Mouse (Mus musculus): ENCODE data around the gene Znhit6. TPM values are rescaled to one million over a fixed set of nuclear protein-coding genes. Genes with fewer than 3 reads are reported as not detected.

Gene Znhit6
- polyA plus RNA-seq, 1 experiment = 20.6 TPM

DNA sequence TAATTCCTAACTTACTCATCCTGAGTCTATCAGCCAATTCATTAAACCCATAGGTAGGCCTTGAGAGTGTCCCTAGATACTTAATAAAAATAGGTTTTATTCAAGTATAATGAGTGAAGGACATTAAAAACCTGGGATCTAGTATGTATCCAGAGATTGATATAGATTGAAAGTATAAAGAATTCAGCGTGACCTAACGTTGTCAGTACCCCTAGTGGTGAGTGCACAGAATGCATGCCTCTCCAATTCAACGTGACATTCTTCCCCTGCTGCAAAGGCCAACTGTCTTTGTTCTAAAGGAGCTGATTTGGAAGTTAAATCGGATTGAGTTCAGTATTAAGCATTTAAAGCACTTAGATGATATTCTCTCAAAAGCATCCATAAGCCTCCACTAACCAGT lies 36.7 kb downstream of the Znhit6 start:
- Histone ChIP-seq H3K4me3 (no peak overlapping the region), H3K27me3 (ENCODE audit: control insufficient read depth, insufficient read depth, insufficient read length) (no peaks in the 10 kb centered on the region), H3K36me3 (ENCODE audit: control insufficient read depth, insufficient read depth) (peaks cover 4% of the 10 kb centered on the region), H3K4me2 (ENCODE audit: low read depth) (no peak overlapping the region), H3K79me2 (ENCODE audit: control insufficient read depth, insufficient read depth) (no peaks in the 10 kb centered on the region), H3ac (ENCODE audit: control insufficient read depth, insufficient read length) (no peak overlapping the region)
- TF ChIP-seq POLR2A (IDR thresholded peaks at IDR 0.05; ENCODE audit: insufficient read length, low read depth) (no peak), MYOG (IDR thresholded peaks at IDR 0.05; ENCODE audit: control insufficient read depth in 1 of 3, insufficient read depth in 1 of 3, insufficient read length in 2 of 3, low read depth in 2 of 3) (no peak), E2F4 (IDR thresholded peaks at IDR 0.05; ENCODE audit: insufficient read depth) (no peak), USF1 (IDR thresholded peaks at IDR 0.05; ENCODE audit: low read depth) (no peak), TCF3 (IDR thresholded peaks at IDR 0.05; ENCODE audit: insufficient read length, low read depth) (no peak), POLR2AphosphoS2 (IDR thresholded peaks at IDR 0.05; ENCODE audit: insufficient read length, low read depth) (no peak), REST (IDR thresholded peaks at IDR 0.05; ENCODE audit: insufficient read depth, insufficient read length) (no peak), MYOD1 (IDR thresholded peaks at IDR 0.05; ENCODE audit: control insufficient read depth in 1 of 3, insufficient read length in 2 of 3, low read depth in 2 of 3) (no peak), MAX (IDR thresholded peaks at IDR 0.05; ENCODE audit: low read depth) (no peak), SRF (IDR thresholded peaks at IDR 0.05; ENCODE audit: control insufficient read depth, insufficient read length, low read depth) (no peak), CEBPB (IDR thresholded peaks at IDR 0.05; ENCODE audit: insufficient read depth, poor library complexity, severe bottlenecking) (no peak), TCF12 (IDR thresholded peaks at IDR 0.05; ENCODE audit: insufficient read depth, poor library complexity, severe bottlenecking) (no peak)

DNA sequence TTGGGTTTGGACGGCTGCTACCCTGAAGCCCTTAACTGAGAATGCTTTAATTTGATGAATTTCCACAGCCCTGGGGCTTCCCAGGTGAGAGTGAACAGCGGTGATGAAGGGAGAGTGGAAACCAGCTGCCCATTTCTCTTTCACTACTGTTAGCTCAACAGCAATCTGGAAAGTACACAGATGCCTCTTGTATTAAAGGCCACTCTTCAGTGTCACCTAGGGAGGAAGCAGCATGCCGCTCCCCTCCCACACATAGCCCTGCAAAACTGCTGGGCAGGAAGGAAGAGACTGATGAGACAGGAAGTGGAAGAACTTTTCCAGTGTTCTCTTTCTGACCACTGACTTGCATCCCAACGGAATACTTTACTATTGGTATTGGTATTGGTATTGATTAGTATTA lies 37.2 kb downstream of the Znhit6 start:
- no peak overlapping the region for H3ac ChIP-seq (ENCODE audit: control insufficient read depth, insufficient read length)

DNA sequence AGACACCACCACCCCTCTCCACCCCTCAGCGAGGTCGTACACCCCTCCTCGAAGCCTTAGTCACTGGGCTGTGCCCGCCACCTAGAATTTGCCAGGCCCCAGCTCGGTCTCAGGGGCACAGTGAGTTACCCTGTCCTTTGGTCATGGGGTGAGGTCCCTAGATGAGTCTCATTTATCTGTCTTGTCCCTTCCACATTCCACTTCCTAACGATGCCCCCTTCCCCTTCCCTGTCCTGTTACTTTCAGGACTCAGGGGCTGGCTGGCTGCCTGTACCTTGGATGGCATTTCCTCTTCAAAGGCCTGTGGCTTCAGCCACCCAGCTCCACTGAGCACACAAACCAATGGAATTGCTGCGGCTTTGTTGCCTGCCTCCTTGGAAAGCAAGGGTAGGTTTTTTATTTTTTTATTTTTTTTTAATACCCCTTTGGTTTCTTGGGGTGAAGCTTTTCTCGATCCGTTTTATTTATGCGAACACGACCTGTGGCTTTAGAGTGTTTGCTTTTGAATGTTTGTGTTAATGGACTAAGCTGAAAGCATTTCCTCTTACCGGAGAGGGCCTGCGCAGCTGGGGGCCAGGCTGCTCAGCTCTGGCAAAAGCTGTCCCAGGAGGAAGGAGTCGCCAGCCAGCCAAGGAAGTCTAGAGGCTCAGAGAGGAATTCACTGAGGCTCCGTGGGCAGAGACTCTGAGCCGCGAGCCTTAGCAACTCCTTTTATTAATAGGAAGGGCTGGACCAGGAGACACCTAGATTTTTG lies 38.5 kb downstream of the Znhit6 start:
- H3K79me2 ChIP-seq (ENCODE audit: control insufficient read depth, insufficient read depth) = no peaks in the 10 kb centered on the region
- no peak for TF ChIP-seq CEBPB (IDR thresholded peaks at IDR 0.05; ENCODE audit: insufficient read depth, poor library complexity, severe bottlenecking)

More for the DNA sequence above, 37.2 kb downstream of the Znhit6 start:
- H3K4me2 ChIP-seq (ENCODE audit: low read depth) = no peak overlapping the region
- peaks cover under 1% of the 10 kb centered on the region for H3K36me3 ChIP-seq (ENCODE audit: control insufficient read depth, insufficient read depth)
- H3K79me2 ChIP-seq (ENCODE audit: control insufficient read depth, insufficient read depth) = no peaks in the 10 kb centered on the region
- TF ChIP-seq POLR2A (IDR thresholded peaks at IDR 0.05; ENCODE audit: insufficient read length, low read depth) = no peak
- TF ChIP-seq MAX (IDR thresholded peaks at IDR 0.05; ENCODE audit: low read depth) = no peak
- no peak for TF ChIP-seq MYOD1 (IDR thresholded peaks at IDR 0.05; ENCODE audit: control insufficient read depth in 1 of 3, insufficient read length in 2 of 3, low read depth in 2 of 3)
- TF ChIP-seq E2F4 (IDR thresholded peaks at IDR 0.05; ENCODE audit: insufficient read depth) = no peak
- TF ChIP-seq USF1 (IDR thresholded peaks at IDR 0.05; ENCODE audit: low read depth) = no peak
- TF ChIP-seq POLR2AphosphoS2 (IDR thresholded peaks at IDR 0.05; ENCODE audit: insufficient read length, low read depth) = no peak
- no peak for TF ChIP-seq MYOG (IDR thresholded peaks at IDR 0.05; ENCODE audit: control insufficient read depth in 1 of 3, insufficient read depth in 1 of 3, insufficient read length in 2 of 3, low read depth in 2 of 3)
- TF ChIP-seq SRF (IDR thresholded peaks at IDR 0.05; ENCODE audit: control insufficient read depth, insufficient read length, low read depth) = no peak
- TF ChIP-seq TCF12 (IDR thresholded peaks at IDR 0.05; ENCODE audit: insufficient read depth, poor library complexity, severe bottlenecking) = no peak
- no peak for TF ChIP-seq TCF3 (IDR thresholded peaks at IDR 0.05; ENCODE audit: insufficient read length, low read depth)
- no peak overlapping the region for H3K4me3 ChIP-seq
- no peaks in the 10 kb centered on the region for H3K27me3 ChIP-seq (ENCODE audit: control insufficient read depth, insufficient read depth, insufficient read length)

DNA sequence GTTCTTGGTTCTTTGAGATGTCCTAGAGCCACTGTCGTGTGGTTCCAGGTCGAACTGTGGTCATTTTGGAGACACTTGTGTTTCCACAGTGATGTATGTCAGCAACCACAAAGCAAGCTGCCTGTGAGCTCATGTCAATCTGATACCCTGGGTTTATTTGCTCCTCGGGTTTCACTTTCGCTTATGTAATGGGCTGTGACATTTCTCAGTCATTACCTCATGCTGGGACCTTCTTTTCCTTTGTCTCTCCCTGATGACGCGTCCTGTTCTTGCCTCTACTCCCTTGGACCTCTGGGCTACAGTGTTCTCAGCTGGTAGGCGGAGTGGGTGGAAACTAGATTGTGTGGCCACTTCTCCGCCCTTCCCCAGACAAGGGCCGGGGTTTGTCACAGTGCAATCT lies 42.3 kb downstream of the Znhit6 start:
- Histone ChIP-seq H3K4me3 (no peak overlapping the region), H3K36me3 (ENCODE audit: control insufficient read depth, insufficient read depth) (no peaks in the 10 kb centered on the region), H3K27me3 (ENCODE audit: control insufficient read depth, insufficient read depth, insufficient read length) (no peaks in the 10 kb centered on the region), H3K79me2 (ENCODE audit: control insufficient read depth, insufficient read depth) (no peaks in the 10 kb centered on the region), H3K4me2 (ENCODE audit: low read depth) (peak overlapping the region; percentile 47), H3ac (ENCODE audit: control insufficient read depth, insufficient read length) (no peak overlapping the region)
- TF ChIP-seq POLR2AphosphoS2 (IDR thresholded peaks at IDR 0.05; ENCODE audit: insufficient read length, low read depth) = no peak
- no peak for TF ChIP-seq MAX (IDR thresholded peaks at IDR 0.05; ENCODE audit: low read depth)
- TF ChIP-seq USF1 (IDR thresholded peaks at IDR 0.05; ENCODE audit: low read depth) = no peak
- TF ChIP-seq TCF3 (IDR thresholded peaks at IDR 0.05; ENCODE audit: insufficient read length, low read depth) = no peak
- no peak for TF ChIP-seq MYOG (IDR thresholded peaks at IDR 0.05; ENCODE audit: control insufficient read depth in 1 of 3, insufficient read depth in 1 of 3, insufficient read length in 2 of 3, low read depth in 2 of 3)
- TF ChIP-seq E2F4 (IDR thresholded peaks at IDR 0.05; ENCODE audit: insufficient read depth) = no peak
- no peak for TF ChIP-seq POLR2A (IDR thresholded peaks at IDR 0.05; ENCODE audit: insufficient read length, low read depth)
- no peak for TF ChIP-seq CEBPB (IDR thresholded peaks at IDR 0.05; ENCODE audit: insufficient read depth, poor library complexity, severe bottlenecking)
- TF ChIP-seq MYOD1 (IDR thresholded peaks at IDR 0.05; ENCODE audit: control insufficient read depth in 1 of 3, insufficient read length in 2 of 3, low read depth in 2 of 3) = no peak
- no peak for TF ChIP-seq REST (IDR thresholded peaks at IDR 0.05; ENCODE audit: insufficient read depth, insufficient read length)
- no peak for TF ChIP-seq TCF12 (IDR thresholded peaks at IDR 0.05; ENCODE audit: insufficient read depth, poor library complexity, severe bottlenecking)
- TF ChIP-seq SRF (IDR thresholded peaks at IDR 0.05; ENCODE audit: control insufficient read depth, insufficient read length, low read depth) = no peak

More for the DNA sequence above, 38.5 kb downstream of the Znhit6 start:
- H3K4me3 ChIP-seq = no peak overlapping the region
- H3K36me3 ChIP-seq (ENCODE audit: control insufficient read depth, insufficient read depth) = no peaks in the 10 kb centered on the region
- peak overlapping the region; percentile 4 for H3K4me2 ChIP-seq (ENCODE audit: low read depth)
- no peak overlapping the region for H3ac ChIP-seq (ENCODE audit: control insufficient read depth, insufficient read length)
- H3K27me3 ChIP-seq (ENCODE audit: control insufficient read depth, insufficient read depth, insufficient read length) = no peaks in the 10 kb centered on the region
